Mouse (Mus musculus) cerebellum, adult 2 months (tissue): ENCODE measurements around the gene Lmod3.
"Not testable (repeated sequence)": the region's sequence is repeated elsewhere in the genome, so short reads cannot be mapped to it uniquely, and the experiment has no call there.

Experiments used
- CTCF ChIP-seq: fragments of 200-500 bp; IDR thresholded peaks from 2 replicates; pipeline ENCODE4 v1.5.1; 2011; ENCODE audit warnings: low read depth, mild to moderate bottlenecking, control low read depth, low read length, moderate library complexity, borderline replicate concordance; ENCODE audit not compliant: insufficient read depth
- POLR2A ChIP-seq: fragments of 200-500 bp; IDR thresholded peaks from 2 replicates; pipeline ENCODE4 v1.6.1; 2011; ENCODE audit warnings: low read length, control low read depth, borderline replicate concordance; ENCODE audit not compliant: insufficient read depth

DNA sequence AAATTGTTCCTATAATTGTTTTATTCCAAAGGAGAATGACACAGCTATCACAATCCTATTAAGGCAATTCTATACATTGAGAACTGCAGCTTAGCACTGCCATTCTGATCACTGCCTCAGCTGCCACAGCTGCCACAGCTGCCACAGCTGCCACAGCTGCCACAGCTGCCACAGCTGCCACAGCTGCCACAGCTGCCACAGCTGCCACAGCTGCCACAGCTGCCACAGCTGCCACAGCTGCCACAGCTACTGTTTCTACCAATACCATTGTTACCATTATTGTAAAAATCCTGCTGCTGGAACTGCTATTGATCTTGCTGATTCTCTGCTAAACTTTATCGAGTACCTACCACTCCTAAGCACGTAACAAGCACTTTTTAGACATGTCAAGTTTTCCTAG, 7.4 kb upstream of the Lmod3 start:
- not testable (repeated sequence) for TF ChIP-seq POLR2A, CTCF
